Mouse (Mus musculus): ENCODE measurements around the gene Orc1. TPM values are rescaled to one million over a fixed set of nuclear protein-coding genes. Genes with fewer than 3 reads are reported as not detected.

Orc1 gene
- total RNA-seq, 2 experiments from 2014 or later: 10.5 to 16.4 TPM

DNA sequence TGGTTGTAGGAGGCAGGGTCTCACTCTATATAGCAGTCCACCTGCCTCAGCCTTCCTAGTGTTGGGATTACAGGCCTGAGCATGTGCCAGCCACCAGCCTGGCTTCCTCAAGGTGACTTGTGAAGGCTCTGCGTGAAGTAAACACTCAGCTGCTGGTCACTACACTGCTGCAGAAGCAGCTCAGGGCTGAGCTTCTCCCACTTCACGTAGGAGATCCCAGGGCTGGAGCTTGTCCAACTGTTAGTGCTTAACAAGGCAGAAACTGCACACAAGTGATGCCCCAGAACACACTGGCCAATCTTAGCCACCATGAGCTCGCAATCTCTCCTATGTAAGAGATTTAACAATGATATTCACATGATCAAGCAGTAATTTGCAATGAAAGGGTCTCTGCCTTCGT lies 55.5 kb downstream of the Orc1 start:
- ATAC-seq (replicated peaks; ENCODE audit: poor library complexity): no peak

DNA sequence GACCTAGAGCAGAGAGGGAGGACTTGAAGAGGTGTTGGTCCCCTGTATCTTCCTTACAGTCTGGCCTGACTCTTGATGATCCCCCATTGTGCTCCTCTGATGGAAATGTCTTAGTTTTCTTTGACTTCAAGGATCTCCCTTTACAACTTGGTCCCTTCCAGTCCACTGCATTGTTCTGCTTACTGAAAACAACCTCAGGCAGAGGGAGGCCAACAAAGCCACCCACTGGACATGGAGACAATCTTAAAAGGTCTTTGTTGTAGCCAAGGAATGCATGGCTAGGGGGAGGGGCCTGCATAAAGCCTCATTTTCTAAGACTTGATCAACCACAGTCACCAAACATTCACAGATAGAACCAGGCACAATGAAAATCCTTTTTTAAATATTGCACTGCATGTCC lies 55.9 kb downstream of the Orc1 start:
- no peak for ATAC-seq (replicated peaks; ENCODE audit: poor library complexity)

DNA sequence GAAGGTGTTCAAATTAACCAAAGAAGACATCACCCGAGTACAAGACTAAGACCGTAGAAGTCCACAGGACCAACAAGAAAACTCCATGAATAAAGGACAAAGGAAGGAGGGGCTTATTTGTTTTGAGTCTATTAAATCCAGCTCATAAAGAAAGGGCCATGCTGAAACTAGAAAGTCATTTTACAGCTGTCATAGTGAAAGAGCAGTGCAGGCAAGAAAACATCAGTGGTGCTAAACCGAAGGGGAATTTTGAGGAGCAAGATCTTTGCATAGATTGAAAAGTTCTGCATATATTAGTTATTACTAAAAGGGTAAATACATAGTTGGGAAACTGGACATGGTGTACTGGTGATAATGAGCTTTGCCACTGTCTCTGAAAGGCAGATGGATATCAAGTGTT lies 58.5 kb downstream of the Orc1 start:
- no peak for ATAC-seq (replicated peaks; ENCODE audit: poor library complexity)

DNA sequence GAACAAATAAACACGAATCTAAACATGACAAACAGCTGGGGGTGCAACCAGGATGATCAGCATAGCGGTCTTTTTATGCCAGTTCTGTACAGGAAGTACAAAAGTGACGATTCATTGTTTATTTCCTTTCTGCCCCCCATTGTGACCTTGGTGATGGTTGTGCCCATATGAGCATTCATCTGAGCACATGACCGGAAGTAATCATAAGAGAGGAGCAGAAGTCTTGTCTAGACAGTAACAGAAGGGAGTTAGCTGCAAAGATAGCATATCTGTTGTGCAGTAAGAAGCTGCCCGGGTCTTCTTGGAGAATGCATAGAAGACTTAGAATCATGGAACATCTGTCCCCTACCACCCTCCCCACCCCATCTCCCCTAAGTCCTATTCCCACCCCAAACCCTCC lies 59.5 kb downstream of the Orc1 start:
- ATAC-seq (replicated peaks; ENCODE audit: poor library complexity): peak; percentile 83

DNA sequence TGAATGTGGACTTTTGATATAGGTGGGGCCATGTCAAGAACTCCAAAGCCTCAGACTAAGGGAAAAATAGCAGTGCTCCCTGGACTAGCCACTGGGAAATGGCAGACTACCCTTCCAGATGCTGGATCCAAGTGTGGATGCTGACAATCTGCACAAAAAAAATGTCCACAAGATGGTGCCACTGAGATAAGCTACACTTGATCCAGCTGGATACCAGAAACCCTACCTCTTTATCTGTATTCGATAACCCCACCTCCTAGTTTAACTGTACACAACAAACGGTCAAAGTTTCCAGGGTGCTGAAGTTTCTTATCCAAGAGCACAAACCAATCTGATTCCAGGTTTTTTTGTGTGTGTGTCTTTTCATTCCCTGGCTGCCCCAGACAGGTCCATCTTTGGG lies 85.2 kb downstream of the Orc1 start:
- ATAC-seq (replicated peaks; ENCODE audit: poor library complexity): peak; percentile 65

Other genes starting within 250 kb of the Orc1 start
- not detected in 2 replicates for gene Shisal2a, start 196.1 kb upstream of the Orc1 start, total RNA-seq (2015)
- gene Shisal2a, start 196.1 kb upstream of the Orc1 start, total RNA-seq (2017): not detected in 2 replicates
- gene Gpx7, start 172.5 kb upstream of the Orc1 start, total RNA-seq (2015): 0.46 and 0.79 TPM in 2 replicates
- gene Gpx7, start 172.5 kb upstream of the Orc1 start, total RNA-seq (2017): 0.50 and 0.95 TPM in 2 replicates
- 69.5 and 88.5 TPM in 2 replicates for gene Tut4, start 120.0 kb upstream of the Orc1 start, total RNA-seq (2015)
- 29.4 and 45.8 TPM in 2 replicates for gene Tut4, start 120.0 kb upstream of the Orc1 start, total RNA-seq (2017)
- 69.1 and 69.9 TPM in 2 replicates for gene Prpf38a, start 87 bp upstream of the Orc1 start, total RNA-seq (2015)
- 133 and 134 TPM in 2 replicates for gene Prpf38a, start 87 bp upstream of the Orc1 start, total RNA-seq (2017)
- gene Cc2d1b, start 40.5 kb downstream of the Orc1 start, total RNA-seq (2015): 16.8 and 18.6 TPM in 2 replicates
- 28.3 and 44.0 TPM in 2 replicates for gene Cc2d1b, start 40.5 kb downstream of the Orc1 start, total RNA-seq (2017)
- not detected in 2 replicates for gene 3110021N24Rik, start 140.2 kb downstream of the Orc1 start, total RNA-seq (2015)
- gene 3110021N24Rik, start 140.2 kb downstream of the Orc1 start, total RNA-seq (2017): not detected in 2 replicates
- 0.15 and 0.90 TPM in 2 replicates for gene Zfyve9, start 201.4 kb downstream of the Orc1 start, total RNA-seq (2015)
- gene Zfyve9, start 201.4 kb downstream of the Orc1 start, total RNA-seq (2017): 0.33 and 0.41 TPM in 2 replicates

All from megakaryocyte progenitor cell, adult 5-6 weeks (primary cell).